Mouse (Mus musculus) kidney, postnatal 36 days (tissue): ENCODE data around the gene Gstcd.

Experiments used
- DNase-seq, 2 experiments: peaks; one replicate each; pipeline ENCODE4 v3.0.0; 2021 to 2022; ENCODE audit warnings: mixed read lengths in 2 of 2

Gstcd gene

GRCm38 (mm10) chr3:133007250-133007649 is 84.6 kb downstream of the Gstcd start:
- no peak for DNase-seq

GRCm38 (mm10) chr3:132996299-132996698 is 95.5 kb downstream of the Gstcd start:
- DNase-seq = no peak

GRCm38 (mm10) chr3:132995904-132996267 is 95.9 kb downstream of the Gstcd start:
- DNase-seq = no peak

DNA sequence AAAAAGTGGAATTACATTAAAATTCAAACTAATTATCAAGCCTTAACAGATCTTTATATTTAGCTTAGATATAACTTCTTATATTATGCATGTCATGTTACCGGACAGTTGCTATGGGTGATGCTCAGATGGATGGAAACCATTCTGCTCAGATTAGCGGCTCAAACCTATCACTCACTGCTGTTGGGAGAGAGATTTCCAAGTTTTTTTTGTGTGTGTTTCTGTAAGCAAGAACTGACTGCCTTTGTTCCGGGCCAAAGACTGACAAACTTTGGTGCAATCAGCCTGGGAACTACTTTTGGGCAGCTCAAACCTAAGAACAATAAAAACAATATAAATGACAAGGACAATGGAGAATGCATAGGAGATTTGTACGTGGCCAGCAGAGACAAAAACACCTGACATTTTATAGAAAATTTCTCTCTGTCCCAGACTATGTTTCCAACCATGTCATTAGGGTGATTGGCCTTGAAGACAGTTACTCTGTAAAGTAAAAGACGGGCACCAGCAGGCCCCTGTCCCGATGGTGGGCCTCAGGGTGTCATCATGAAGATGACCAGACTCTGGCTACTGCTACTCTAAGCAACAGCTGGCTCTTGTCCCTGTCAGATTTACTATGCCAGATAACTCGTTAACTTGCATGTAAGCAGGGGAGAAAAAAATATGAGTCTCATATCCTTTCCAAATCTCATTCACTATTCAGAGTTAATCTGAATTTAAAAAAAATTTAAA is 96.5 kb downstream of the Gstcd start:
- DNase-seq = peak in 1 of 2 experiments; percentile 12

DNA sequence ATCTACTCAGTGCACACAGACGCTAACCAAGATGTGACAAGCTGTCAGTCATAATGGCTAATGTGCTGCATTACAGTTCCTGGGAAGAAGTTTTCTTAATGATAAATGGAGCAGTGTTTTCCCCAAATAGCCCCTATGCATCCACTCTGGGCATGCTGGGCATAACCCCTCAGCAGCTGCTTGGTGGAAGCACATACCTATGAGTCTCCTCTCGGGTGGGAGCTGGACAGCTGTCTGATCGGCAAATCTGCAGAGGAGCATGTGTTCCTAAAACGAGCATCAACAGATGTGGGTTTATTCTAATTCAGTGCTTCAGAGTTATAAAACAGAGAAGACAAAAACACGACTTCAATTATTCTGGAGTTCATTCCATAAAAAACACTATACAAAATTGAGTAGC is 105.6 kb downstream of the Gstcd start:
- DNase-seq = no peak

GRCm38 (mm10) chr3:132983845-132984485 is 107.9 kb downstream of the Gstcd start:
- DNase-seq = peak in 1 of 2 experiments; percentile 8

GRCm38 (mm10) chr3:132981968-132982367 is 109.9 kb downstream of the Gstcd start:
- DNase-seq = no peak

DNA sequence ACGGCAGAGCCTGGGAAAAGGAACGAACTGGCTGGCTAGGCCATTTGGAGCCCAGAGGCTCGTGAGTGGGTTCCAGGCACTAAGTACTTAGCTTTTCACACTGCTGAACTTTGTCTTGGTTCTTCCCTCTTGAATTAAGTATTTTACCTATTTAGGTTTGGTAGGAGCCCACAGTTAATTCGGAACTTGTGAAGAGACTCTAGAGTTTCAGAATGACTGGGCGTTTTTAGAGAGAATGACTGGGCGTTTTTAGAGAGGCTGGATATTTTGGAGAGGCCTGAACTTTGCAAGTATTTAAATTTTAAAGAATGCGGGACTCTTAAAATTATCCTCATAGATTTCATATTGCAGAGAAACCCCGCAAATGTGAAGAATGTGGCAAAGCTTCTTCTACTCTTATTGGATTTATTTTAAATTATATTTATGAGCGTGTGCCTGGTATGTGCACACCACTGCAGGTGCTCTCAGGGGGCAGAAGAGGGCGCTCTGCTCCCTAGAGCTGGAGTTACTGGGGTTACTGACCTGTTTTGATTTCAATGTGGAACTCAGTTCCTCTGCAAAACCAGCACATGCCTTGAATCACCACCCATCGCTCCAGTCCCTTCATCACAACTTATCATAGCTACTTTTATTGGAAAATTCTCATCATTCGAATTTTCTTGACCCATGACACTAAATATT is 111.9 kb downstream of the Gstcd start:
- no peak for DNase-seq

DNA sequence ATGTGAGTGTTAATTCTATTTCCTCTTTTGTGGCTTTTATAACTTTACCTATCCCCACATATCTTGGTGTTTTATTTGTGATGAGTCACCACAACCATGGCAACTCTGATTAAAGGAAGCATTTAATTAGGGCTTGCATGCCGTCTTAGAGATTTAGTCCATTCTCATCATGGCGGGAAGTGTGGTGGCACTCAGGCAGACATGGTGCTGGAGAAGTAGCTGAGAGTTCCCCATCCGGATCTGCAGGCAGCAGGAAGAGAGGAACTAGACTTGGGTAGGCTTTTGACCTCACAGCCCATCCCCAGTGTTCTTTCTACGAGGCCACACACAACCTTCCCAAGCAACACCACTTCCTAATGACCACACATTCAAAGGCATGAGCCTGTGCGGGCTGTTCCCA is 125.6 kb downstream of the Gstcd start:
- no peak for DNase-seq

- no peak for DNase-seq
These were observed 126.9 kb downstream of the Gstcd start for GRCm38 (mm10) chr3:132964715-132965507.

GRCm38 (mm10) chr3:132962631-132963361 is 129.0 kb downstream of the Gstcd start:
- no peak for DNase-seq

- no peak for DNase-seq
These were observed 141.3 kb downstream of the Gstcd start for GRCm38 (mm10) chr3:132950529-132950880.

GRCm38 (mm10) chr3:132949791-132950528 is 141.9 kb downstream of the Gstcd start, which contains the start of gene Npnt:
Npnt (minus strand) TSS chr3:132950291.
- peak; percentile 44 to 68 for DNase-seq

GRCm38 (mm10) chr3:132949380-132949790 is 142.4 kb downstream of the Gstcd start:
- peak; percentile 47 to 65 for DNase-seq

DNA sequence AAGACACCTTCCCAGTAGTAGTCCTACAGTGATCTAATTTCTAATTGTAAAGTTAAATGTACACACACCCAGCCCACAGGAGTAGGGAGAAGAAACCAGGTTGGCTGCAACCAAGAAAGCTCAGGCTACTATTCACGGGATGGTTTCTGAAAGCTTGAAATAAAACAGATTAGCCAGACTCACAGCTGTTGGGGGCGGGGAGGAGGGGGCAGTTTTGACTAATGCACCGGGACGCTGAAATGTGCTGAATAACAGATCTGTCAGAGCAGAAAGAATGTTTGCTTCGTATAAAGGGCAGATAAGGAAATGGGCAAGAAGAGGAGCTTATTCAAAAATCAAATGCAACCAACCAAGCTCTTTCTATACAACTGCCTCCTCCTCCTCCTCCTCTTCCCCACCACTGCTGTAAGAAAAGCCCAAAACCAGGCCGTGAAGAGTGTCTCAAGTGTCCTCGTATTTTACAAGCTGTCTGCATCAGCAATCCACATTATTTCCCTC is 143.5 kb downstream of the Gstcd start:
- peak in 1 of 2 experiments; percentile 34 for DNase-seq

DNA sequence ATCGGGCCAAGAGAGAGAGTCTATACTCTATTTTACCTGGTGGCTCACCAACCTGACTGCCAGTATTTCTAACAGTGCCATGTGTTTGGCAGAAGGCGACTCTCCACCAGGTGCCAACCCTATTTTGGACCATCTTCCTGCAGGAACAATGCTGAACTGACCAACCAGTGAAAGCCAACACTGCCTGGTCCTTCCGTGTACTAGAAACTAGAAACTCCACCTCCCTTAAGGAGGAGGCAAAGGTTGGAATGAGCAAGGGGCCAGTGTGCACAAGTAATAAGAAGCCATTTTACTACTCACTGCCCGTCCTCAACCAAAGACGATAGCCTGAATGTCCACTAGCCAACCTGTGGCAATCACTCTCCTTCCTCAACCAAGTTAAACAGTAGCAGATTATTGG is 145.7 kb downstream of the Gstcd start:
- DNase-seq = peak; percentile 35 to 51

DNA sequence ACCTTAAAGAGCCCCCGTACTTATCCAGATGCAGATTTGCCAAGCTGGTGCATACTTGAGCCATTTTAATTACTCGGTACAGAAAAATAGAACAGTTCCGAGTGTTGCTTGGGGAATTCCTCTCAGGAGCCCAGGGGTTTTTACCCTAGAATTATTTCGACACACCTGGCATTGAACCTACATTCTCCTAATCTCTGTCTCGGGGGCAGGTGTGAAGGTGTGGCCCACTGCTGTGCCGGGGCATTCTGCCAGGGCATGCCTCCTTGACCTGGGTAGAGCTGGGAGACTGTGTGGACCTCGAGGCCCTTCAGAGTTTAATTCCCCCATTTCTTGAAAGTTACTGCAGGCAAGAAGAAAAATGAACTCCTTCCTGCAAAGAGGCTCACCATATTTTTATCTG is 146.2 kb downstream of the Gstcd start:
- peak; percentile 38 to 42 for DNase-seq

DNA sequence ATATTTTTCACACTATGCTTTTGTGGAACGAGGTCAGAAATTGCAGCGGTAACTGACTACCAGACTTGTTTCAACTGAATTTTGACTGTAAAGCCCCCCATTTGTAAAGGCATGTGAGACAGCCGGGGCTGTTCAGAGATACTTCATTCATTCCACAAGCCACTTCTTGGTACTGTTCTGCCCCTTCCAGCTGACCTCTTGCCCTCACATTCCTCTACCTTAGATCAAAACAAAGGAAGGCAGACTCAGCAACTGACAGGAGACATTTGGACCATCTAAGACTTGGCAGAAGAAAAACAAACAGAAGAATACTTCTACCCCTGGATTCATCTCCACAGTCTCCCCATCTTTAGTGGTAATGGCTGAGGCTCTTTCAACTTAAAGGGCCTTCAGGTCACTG is 147.2 kb downstream of the Gstcd start:
- DNase-seq = peak; percentile 43 to 62

DNA sequence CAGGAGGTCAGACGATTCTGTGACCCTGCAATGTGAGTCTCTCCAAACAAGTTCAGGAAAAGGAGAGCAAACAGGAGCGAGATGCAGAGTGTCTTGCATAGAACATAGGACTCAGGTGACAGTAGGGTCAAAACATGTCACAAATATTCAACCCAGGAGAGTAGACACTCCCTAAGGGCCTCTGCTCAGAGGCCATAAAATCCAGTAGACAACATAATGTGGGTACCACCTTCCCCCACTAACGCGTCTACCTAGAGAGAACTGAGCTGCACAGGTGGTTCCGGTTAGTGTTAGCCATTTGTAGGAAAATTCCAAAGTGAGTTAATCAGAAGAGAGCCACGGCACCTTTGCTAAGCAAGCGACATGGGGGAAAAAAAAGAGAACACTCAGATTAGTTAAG is 147.6 kb downstream of the Gstcd start:
- DNase-seq = peak in 1 of 2 experiments; percentile 19

DNA sequence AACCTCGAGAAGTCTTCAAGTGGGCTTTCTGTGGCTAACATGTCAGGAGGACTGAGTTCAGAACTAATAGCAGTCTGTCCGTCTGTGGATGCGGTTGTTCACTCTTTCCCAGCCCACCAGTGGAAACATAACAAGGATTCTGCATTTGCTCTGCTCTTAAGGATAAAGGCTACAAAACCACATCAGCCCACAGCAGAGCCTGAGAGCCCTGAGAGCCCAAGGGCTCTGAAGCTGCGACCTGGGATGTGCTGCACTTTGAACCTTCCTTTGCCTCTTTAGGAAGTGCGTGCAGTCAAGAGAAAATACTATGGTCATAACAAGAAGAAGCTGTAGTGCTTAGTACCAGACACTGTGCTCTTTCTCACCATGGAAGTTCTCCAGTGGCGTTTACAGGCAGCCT is 149.1 kb downstream of the Gstcd start:
- DNase-seq = no peak
